Mouse (Mus musculus) central nervous system, embryonic 14 days (tissue): ENCODE measurements around the gene Chst8. TPM values are rescaled to one million over a fixed set of nuclear protein-coding genes. Genes with fewer than 3 reads are reported as not detected.

Source experiments
- polyA plus RNA-seq: library from polyadenylated mRNA; depleted of rRNA; stranded (reverse); fragments of >200 nt; gene quantifications from 2 replicates; pipeline ENCODE4 v1.2.3, GENCODE M21; 2012; rRNA removed

Chst8 gene
- 11.8 and 14.2 TPM in 2 replicates for polyA plus RNA-seq

GRCm38 (mm10) chr7:34812531-34813111, at the start of gene Chst8:
Gene Chst8, minus strand, starts transcription at chr7:34812711.

DNA sequence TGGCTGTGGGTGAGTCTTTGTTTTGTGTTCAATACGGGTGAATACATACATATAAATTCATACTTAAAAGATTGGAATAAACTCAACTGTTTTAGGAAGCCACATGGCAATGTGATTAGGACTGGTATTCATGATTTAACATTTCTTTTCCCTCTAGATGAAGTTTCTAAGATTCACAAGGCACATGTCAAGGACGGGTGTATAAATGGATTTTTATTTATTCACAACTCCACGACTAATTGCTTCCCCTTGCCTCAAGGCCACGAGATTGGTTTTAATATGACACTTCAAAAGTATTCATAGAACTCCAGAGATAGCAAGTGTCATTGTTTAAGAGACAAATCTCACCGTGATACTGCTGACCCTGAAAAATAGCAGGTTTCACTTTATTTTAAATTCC, 155.9 kb downstream of the Chst8 start, which contains the start of gene Kctd15:
Gene Kctd15, minus strand, starts transcription at position 101 of the 400 bp plus-strand sequence.

Other genes with a start within 250 kb of the Chst8 start
- gene Kctd15, start 156.0 kb downstream of the Chst8 start, polyA plus RNA-seq: 94.4 and 102 TPM in 2 replicates
- 42.1 and 45.2 TPM in 2 replicates for gene Pepd, start 99.7 kb upstream of the Chst8 start, polyA plus RNA-seq
- gene Cebpg, start 243.9 kb upstream of the Chst8 start, polyA plus RNA-seq: 28.6 and 34.1 TPM in 2 replicates